Mouse (Mus musculus) embryo, embryonic 11 days (tissue): Measurements from ENCODE around the gene Pigc.

Source experiments
- DNase-seq: peaks from one replicate; pipeline ENCODE4 v3.0.0-alpha.2; 2015

Pigc gene

GRCm38 (mm10) chr1:161976255-161977182 lies 7.5 kb downstream of the Pigc start:
- peak; percentile 92 for DNase-seq

GRCm38 (mm10) chr1:161977331-161977730 lies 8.3 kb downstream of the Pigc start:
- DNase-seq: no peak

- no peak for DNase-seq
These were observed 9.3 kb downstream of the Pigc start for GRCm38 (mm10) chr1:161978173-161978700.

GRCm38 (mm10) chr1:161979536-161979935 lies 10.6 kb downstream of the Pigc start, which contains the start of gene 4930558K02Rik:
Gene 4930558K02Rik (minus strand): TSS chr1:161979636.
- DNase-seq: no peak

GRCm38 (mm10) chr1:161980046-161980445 lies 11.1 kb downstream of the Pigc start:
- no peak for DNase-seq

GRCm38 (mm10) chr1:161980626-161981298 lies 11.8 kb downstream of the Pigc start:
- DNase-seq: no peak

GRCm38 (mm10) chr1:161983451-161983850 lies 14.5 kb downstream of the Pigc start:
- no peak for DNase-seq

GRCm38 (mm10) chr1:161983979-161984566 lies 15.1 kb downstream of the Pigc start:
- DNase-seq: peak; percentile 77

GRCm38 (mm10) chr1:161990684-161991578 lies 21.9 kb downstream of the Pigc start:
- DNase-seq: peak; percentile 44

- DNase-seq: no peak
These were observed 22.9 kb downstream of the Pigc start for GRCm38 (mm10) chr1:161991846-161992245.

- DNase-seq: no peak
These were observed 23.4 kb downstream of the Pigc start for GRCm38 (mm10) chr1:161992389-161992788.

GRCm38 (mm10) chr1:161998781-161999180 lies 29.8 kb downstream of the Pigc start:
- no peak for DNase-seq

GRCm38 (mm10) chr1:161999338-161999737 lies 30.4 kb downstream of the Pigc start:
- no peak for DNase-seq

GRCm38 (mm10) chr1:161999882-162000371 lies 30.9 kb downstream of the Pigc start:
- DNase-seq: peak; percentile 91

- DNase-seq: no peak
These were observed 32.3 kb downstream of the Pigc start for GRCm38 (mm10) chr1:162001328-162001727.

GRCm38 (mm10) chr1:162003729-162004517 lies 34.9 kb downstream of the Pigc start:
- DNase-seq: no peak

GRCm38 (mm10) chr1:162004518-162004780 lies 35.5 kb downstream of the Pigc start:
- DNase-seq: no peak

- peak; percentile 77 for DNase-seq
These were observed 36.1 kb downstream of the Pigc start for GRCm38 (mm10) chr1:162004821-162005770.

GRCm38 (mm10) chr1:162006109-162006508 lies 37.1 kb downstream of the Pigc start:
- no peak for DNase-seq

- peak; percentile 75 for DNase-seq
These were observed 39.2 kb downstream of the Pigc start for GRCm38 (mm10) chr1:162008208-162008607.
